Mouse (Mus musculus) embryonic facial prominence, embryonic 13.5 days (tissue): ENCODE measurements around the gene Ccnk. TPM values are rescaled to one million over a fixed set of nuclear protein-coding genes. Genes with fewer than 3 reads are reported as not detected.

Experiments
- ATAC-seq: fragments of 200-750 bp; cut with Nextera tagmentation; 2 replicates; pipeline ENCODE4 v1.8.0; 2017; ENCODE audit warnings: low read depth; ENCODE audit not compliant: insufficient number of reproducible peaks, insufficient read depth, low FRiP score, low TSS enrichment
- H3K27ac ChIP-seq: fragments of 300-500 bp; sonication (generic); 2 replicates; pipeline ENCODE4 v1.5.1; 2015; ENCODE audit warnings: moderate library complexity, mild to moderate bottlenecking, inconsistent platforms
- H3K27me3 ChIP-seq: fragments of 300-500 bp; sonication (generic); 2 replicates; pipeline ENCODE4 v1.6.1; 2015; ENCODE audit warnings: mild to moderate bottlenecking, inconsistent platforms
- H3K36me3 ChIP-seq: fragments of 300-500 bp; sonication (generic); 2 replicates; pipeline ENCODE4 v1.6.1; 2015; ENCODE audit warnings: mild to moderate bottlenecking, inconsistent platforms
- H3K4me1 ChIP-seq: fragments of 300-500 bp; sonication (generic); 2 replicates; pipeline ENCODE4 v1.6.1; 2015; ENCODE audit warnings: inconsistent platforms
- H3K4me2 ChIP-seq: fragments of 300-500 bp; sonication (generic); 2 replicates; pipeline ENCODE4 v1.6.1; 2015; ENCODE audit warnings: moderate library complexity, mild to moderate bottlenecking, inconsistent platforms
- H3K4me3 ChIP-seq: fragments of 300-500 bp; sonication (generic); 2 replicates; pipeline ENCODE4 v1.5.1; 2015; ENCODE audit warnings: mild to moderate bottlenecking, inconsistent platforms
- H3K9ac ChIP-seq: fragments of 300-500 bp; sonication (generic); 2 replicates; pipeline ENCODE4 v1.6.1; 2015; ENCODE audit warnings: mild to moderate bottlenecking, inconsistent platforms
- H3K9me3 ChIP-seq: fragments of 300-500 bp; sonication (generic); 2 replicates; pipeline ENCODE4 v1.6.1; 2016; ENCODE audit warnings: inconsistent platforms
- WGBS: fragments of 180-500 bp; shearing (Covaris S2); methylation state at CpG from one replicate; pipeline ENCODE4 v1.1.7; 2015; ENCODE audit warnings: mixed read lengths; 5-methylcytosine and 5-hydroxymethylcytosine counted together
- polyA plus RNA-seq: library from polyadenylated mRNA; unstranded; fragments of >200 nt; fragmentation: Nextera tagmentation; extraction: Ambion mirVana; gene quantifications from 2 replicates; pipeline ENCODE4 v1.2.1, GENCODE M21; 2015

Gene Ccnk
- polyA plus RNA-seq, 1 experiment from 2014 or later: 4.4 TPM

DNA sequence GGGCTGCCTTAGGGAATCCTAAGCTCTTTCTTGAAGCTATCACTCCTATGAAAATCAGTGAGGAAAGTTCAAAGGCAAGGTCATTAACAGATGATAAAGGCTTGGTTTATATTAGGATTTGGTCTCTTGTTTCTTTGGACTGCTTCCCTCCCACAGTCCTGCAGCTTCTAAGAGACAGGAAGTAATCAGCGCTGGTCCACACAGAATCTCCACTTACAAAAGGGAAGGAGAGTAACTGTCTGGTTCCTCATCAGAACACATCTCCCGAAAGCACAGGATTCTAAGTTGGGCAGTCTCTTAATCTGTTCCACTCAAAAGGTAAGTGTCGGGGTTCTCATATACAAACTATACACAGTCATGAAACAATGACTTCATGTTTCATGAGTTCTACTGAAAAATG lies 10.5 kb upstream of the Ccnk start:
- H3K4me1 ChIP-seq: peaks cover 8% of the 10 kb centered on the region
- ATAC-seq: no peak
- H3K4me2 ChIP-seq: no peak overlapping the region
- no peak overlapping the region for H3K4me3 ChIP-seq
- 74% methylated on average over 3 of the region's 3 CpGs for WGBS
- no peak overlapping the region for H3K9ac ChIP-seq
- H3K27ac ChIP-seq: no peak overlapping the region
- H3K9me3 ChIP-seq: no peaks in the 10 kb centered on the region
- no peaks in the 10 kb centered on the region for H3K27me3 ChIP-seq
- peaks cover 6% of the 10 kb centered on the region; the same call in 1 of the 2 replicates for H3K36me3 ChIP-seq

DNA sequence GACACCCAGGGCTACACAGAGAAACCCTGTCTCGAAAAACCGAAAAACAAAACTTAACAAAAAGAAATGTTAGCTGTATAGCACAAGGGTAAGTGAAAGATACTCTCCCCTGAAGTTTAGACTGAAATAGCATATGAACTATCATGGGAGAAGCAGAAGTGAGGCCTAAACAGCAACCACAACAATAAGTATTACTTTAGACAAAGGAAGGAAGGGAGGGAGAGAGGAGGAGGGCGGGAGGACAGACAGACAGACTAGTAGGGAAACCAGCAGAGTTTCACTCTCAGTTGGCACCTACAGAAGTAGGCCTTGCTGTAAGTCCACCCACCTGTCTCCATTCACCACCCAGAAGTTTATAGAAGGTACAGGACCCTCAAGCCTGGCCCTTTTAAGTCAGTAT lies 8.9 kb upstream of the Ccnk start:
- Histone ChIP-seq H3K4me3 (no peak overlapping the region), H3K9me3 (no peaks in the 10 kb centered on the region), H3K4me1 (peaks cover 8% of the 10 kb centered on the region), H3K27ac (no peak overlapping the region), H3K36me3 (no peaks in the 10 kb centered on the region), H3K27me3 (no peaks in the 10 kb centered on the region), H3K4me2 (no peak overlapping the region), H3K9ac (no peak overlapping the region)
- ATAC-seq: no peak
- WGBS: 93% methylated on average over 3 of the region's 3 CpGs

DNA sequence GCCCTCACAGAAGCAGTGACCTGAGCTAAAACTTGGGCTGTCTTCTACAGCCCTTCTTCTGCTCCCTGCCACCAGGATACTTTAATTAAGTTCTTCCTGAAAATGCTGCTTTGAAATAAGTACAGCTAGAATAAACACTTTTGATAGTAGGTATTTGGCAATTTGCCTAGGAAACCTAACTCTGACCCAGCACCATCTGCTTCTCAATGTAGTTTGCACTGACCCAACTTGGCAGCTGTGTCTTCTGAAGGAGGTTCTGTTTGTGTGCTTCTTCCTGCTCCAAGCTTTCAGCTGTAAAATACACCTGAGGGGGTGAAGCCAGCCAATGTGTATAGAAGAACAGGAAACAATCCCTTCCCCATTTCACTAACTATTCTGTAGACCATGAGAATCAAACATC lies 8.0 kb upstream of the Ccnk start:
- no peaks in the 10 kb centered on the region for H3K9me3 ChIP-seq
- no peak overlapping the region; the same call in 1 of the 2 replicates for H3K27ac ChIP-seq
- H3K9ac ChIP-seq: no peak overlapping the region

DNA sequence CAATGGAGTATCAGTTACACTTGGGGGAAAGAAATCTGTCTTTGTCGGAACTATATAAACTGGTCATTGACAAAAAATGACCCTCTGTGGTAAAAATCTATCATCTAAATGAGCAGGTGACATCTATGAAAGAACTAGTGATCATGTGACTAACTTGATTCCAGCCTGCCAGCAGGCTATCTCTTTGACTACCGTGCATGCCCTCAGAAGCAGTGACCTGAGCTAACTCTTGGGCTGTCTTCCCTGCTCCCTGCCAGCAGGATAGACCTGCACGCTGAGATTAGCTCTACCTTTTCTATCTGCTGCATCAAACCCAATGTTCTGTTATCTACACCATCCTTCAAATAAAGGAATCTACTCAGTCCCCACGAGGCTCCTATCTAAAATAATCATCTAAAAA lies 6.7 kb upstream of the Ccnk start:
- H3K4me1 ChIP-seq: peaks cover 23% of the 10 kb centered on the region
- 60% methylated on average over 4 of the region's 4 CpGs for WGBS
- no peak for ATAC-seq
- no peak overlapping the region for H3K9ac ChIP-seq
- no peaks in the 10 kb centered on the region for H3K36me3 ChIP-seq
- no peak overlapping the region for H3K4me3 ChIP-seq
- no peak overlapping the region for H3K4me2 ChIP-seq
- no peaks in the 10 kb centered on the region for H3K9me3 ChIP-seq
- H3K27ac ChIP-seq: no peak overlapping the region
- no peaks in the 10 kb centered on the region for H3K27me3 ChIP-seq

More for the DNA sequence above, 8.0 kb upstream of the Ccnk start:
- Histone ChIP-seq H3K4me1 (peaks cover 11% of the 10 kb centered on the region), H3K4me2 (no peak overlapping the region), H3K36me3 (no peaks in the 10 kb centered on the region), H3K4me3 (no peak overlapping the region), H3K27me3 (no peaks in the 10 kb centered on the region)
- no peak for ATAC-seq

DNA sequence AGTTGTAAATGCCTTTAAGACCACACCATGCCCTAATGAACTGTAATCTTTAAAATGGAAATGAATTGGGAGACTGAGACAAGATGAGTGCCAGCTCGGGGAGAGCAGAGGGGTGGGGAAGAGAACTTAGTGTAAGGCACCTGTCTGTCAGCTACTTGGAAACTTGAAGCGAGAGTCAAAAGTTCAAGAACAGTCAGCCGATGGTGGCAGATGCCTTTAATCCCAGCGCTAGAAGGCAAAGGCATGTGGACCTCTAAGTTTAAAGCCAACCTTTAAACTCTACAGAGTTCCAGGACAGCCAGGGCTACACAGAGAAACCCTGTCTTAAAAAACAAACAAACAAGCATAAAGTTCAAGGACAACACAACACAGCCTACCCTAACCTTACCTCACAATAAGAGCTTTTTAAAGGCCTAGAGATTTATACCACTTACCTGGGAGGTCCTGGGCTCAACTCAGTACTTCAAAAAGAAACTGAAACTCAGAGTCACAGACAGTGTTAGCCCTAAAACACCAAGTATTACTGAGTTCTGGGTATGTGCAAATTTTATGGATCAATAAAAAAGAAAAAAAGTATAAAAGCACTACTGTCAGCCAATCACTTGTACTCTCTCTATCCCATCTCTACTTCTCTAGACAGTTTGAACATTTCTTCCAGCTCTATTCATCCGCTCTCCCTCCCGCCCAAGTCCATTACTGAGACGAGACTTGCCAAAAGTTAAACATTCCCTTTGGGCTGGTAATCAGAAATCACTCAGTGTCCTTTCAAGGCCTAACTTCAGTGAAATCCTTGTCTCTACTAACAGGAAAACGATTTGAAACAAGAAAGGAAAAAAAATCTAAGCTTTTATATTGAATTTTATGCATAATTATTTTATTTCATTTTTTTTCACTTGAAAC lies 4.5 kb upstream of the Ccnk start:
- Histone ChIP-seq H3K27me3 (no peaks in the 10 kb centered on the region), H3K9ac (no peak overlapping the region), H3K4me2 (no peak overlapping the region), H3K9me3 (no peaks in the 10 kb centered on the region), H3K27ac (no peak overlapping the region), H3K4me3 (no peak overlapping the region), H3K4me1 (peaks cover 25% of the 10 kb centered on the region), H3K36me3 (no peaks in the 10 kb centered on the region)
- 64% methylated on average over 8 of the region's 8 CpGs for WGBS
- no peak for ATAC-seq

DNA sequence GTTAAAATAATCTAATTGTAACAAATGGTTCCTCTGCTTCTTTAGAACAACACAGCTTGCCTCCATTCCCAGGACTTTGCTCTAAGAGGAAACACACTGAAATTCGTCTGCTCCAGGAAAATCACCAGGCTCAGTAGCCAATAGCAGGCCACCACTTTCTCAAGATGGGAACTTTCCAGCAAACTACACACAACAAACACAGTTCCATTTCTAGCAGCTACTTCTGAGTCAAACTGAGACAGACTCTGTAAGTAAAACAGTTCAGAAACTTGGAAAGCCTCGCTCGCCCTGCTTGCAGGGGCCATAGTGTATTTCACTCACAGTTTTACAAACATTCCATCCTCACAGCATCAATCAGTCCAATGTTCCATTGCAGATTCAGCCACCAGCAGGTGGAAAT lies 3.0 kb upstream of the Ccnk start:
- WGBS: 72% methylated on average over 3 of the region's 3 CpGs
- no peak overlapping the region for H3K4me2 ChIP-seq
- peaks cover 32% of the 10 kb centered on the region for H3K4me1 ChIP-seq
- no peak overlapping the region for H3K27ac ChIP-seq
- H3K27me3 ChIP-seq: no peaks in the 10 kb centered on the region
- no peaks in the 10 kb centered on the region for H3K9me3 ChIP-seq
- no peak overlapping the region for H3K4me3 ChIP-seq
- ATAC-seq: no peak
- no peaks in the 10 kb centered on the region for H3K36me3 ChIP-seq
- H3K9ac ChIP-seq: no peak overlapping the region

DNA sequence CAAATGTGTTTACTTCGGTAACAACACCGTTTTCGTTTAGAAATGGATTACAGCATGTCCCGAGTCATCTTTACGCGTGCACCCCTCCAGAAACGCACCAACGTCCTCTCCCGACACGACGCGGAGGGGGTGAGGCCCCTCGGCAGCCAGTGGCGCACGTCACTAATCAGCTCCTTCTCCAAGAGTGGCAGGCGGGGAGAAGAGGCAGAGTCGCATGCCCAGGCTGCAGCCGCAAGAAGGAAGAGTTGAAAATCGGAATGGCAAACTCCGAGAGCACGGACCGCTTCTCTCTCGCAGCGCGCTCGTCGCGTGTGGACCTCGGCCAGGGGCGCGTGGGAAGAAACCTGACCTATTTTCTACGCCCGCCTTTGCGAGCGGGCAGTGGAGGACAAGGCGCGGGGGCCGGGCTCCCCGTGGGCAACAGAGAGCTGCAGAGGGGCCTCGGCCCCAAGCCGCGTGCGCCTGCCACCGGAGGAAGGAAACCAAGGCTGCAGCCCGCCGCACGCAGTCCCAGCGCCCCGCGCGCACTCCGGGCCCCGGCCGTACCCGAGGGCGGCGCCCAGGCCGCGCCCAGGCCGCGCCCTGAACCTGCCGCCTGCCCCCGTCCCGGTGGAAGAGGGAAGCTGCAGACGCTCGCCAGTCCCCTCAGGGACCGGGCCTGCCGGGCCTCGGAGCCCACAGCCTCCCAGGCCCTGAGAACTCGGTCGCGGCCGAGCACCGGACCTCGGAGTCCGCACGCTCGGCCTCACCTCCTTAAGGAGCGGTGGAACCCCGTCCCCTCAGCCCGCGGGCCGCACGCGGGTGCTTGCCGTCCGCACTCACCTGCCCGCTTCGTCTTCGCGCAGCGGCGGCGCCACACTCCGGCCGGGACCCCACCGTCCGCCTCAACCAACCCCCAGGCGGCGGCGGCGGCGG lies 791 bp upstream of the Ccnk start:
- H3K9ac ChIP-seq: peak overlapping the region; percentile 97
- peaks cover 14% of the 10 kb centered on the region for H3K36me3 ChIP-seq
- H3K4me3 ChIP-seq: peak overlapping the region; percentile 100
- no peaks in the 10 kb centered on the region for H3K27me3 ChIP-seq
- no peaks in the 10 kb centered on the region for H3K9me3 ChIP-seq
- peak overlapping the region; percentile 80 for H3K4me2 ChIP-seq
- under 1% methylated on average over 81 of the region's 103 CpGs for WGBS
- peak overlapping the region; percentile 91 for H3K27ac ChIP-seq
- H3K4me1 ChIP-seq: peaks cover 27% of the 10 kb centered on the region
- peak; percentile 32 for ATAC-seq

DNA sequence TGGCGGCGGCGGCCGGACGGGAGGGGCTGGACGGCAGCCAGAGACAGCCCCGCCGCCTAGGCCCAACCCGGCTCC lies 296 bp upstream of the Ccnk start, which contains the start of gene Setd3:
Setd3 (minus strand) TSS at position 69 of the 75 bp plus-strand sequence.
- no CpG with 5 or more reads among the region's 9 CpGs for WGBS

DNA sequence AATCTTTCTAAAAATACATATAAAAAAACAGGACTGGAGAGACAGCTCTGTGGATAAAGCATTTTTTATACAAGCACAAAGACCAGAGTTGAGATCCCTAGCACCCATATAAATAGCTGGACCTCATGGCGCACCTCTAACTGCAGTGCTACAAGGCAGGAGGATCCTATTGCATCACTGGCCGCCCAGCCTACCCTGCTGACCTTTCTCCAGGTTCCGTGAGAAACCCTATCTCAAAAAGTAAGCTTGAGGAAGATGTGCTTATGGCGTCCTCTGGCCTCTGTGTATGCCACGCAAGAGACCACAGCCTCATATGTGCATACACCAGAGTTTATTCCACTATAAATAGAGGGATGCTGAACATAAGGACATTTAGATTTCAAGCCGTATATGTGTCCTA lies 2.3 kb downstream of the Ccnk start:
- no peaks in the 10 kb centered on the region for H3K9me3 ChIP-seq
- peaks cover 35% of the 10 kb centered on the region for H3K36me3 ChIP-seq
- no peaks in the 10 kb centered on the region for H3K27me3 ChIP-seq
- H3K4me1 ChIP-seq: peaks cover 21% of the 10 kb centered on the region
- no peak overlapping the region for H3K4me3 ChIP-seq
- H3K9ac ChIP-seq: no peak overlapping the region
- H3K27ac ChIP-seq: no peak overlapping the region
- no peak for ATAC-seq
- H3K4me2 ChIP-seq: no peak overlapping the region
- WGBS: 92% methylated on average over 6 of the region's 6 CpGs

More for the DNA sequence above, 296 bp upstream of the Ccnk start, which contains the start of gene Setd3:
- H3K4me2 ChIP-seq: peak within 1 kb of the TSS; percentile 81
- H3K36me3 ChIP-seq: peaks cover 18% of the 10 kb centered on the region
- peaks cover 27% of the 10 kb centered on the region for H3K4me1 ChIP-seq
- H3K4me3 ChIP-seq: peak within 1 kb of the TSS; percentile 100
- no peaks in the 10 kb centered on the region for H3K27me3 ChIP-seq
- no peak for ATAC-seq
- peak within 1 kb of the TSS; percentile 97 for H3K9ac ChIP-seq
- H3K27ac ChIP-seq: peak within 1 kb of the TSS; percentile 91
- H3K9me3 ChIP-seq: no peaks in the 10 kb centered on the region

DNA sequence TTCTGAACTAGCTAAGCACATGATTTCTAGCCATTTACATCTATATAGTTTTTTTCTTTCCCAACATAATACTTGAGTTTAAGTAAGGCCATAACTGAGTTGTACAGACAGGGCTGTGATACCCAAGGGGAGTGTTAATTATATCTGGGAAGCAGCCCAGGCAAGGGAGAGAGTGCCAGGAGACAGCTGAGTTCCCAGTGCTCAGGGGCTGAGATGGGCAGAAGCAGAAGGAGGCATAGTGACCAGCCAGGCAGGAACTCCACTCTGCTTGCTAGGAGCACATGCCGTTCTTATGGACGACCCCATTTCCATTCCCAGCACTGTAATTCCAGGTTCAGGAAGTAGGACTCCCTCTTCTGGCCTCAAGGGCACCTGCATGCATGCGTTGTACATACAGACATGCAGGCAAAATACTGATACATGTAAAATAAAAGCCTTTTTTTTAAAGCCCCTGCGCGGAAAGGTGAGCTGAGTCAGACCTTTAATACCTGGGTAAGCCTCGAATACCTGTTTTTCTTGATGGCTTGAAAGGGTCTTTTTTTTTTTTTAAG lies 8.2 kb downstream of the Ccnk start:
- WGBS: 94% methylated on average over 6 of the region's 6 CpGs
- H3K4me1 ChIP-seq: no peaks in the 10 kb centered on the region
- no peak overlapping the region for H3K9ac ChIP-seq
- H3K9me3 ChIP-seq: no peaks in the 10 kb centered on the region
- no peak overlapping the region for H3K27ac ChIP-seq
- ATAC-seq: no peak
- H3K4me2 ChIP-seq: no peak overlapping the region
- no peaks in the 10 kb centered on the region for H3K27me3 ChIP-seq
- peaks cover 84% of the 10 kb centered on the region for H3K36me3 ChIP-seq
- H3K4me3 ChIP-seq: no peak overlapping the region

DNA sequence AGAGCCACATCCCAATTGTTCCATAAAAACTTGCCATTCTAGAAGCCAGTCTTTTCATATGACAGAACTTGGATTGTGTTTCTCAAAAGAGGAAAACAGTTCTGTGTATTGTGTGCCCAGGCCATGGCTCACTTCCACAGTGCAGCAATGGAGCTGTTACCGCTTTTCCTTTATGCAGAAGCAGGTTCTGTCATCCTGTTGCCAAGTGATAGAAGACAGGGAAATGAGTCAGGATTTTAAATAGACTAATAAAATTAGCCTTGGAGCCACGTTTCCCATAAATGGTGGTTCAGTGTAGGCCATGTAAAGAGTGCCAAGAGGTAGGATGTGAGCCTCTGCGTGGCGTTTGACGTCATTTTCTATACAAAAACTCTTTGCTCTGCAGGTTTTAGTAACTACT lies 14.5 kb downstream of the Ccnk start:
- WGBS: 92% methylated on average over 5 of the region's 5 CpGs
- no peak overlapping the region for H3K9ac ChIP-seq
- H3K27me3 ChIP-seq: no peaks in the 10 kb centered on the region
- ATAC-seq: no peak
- peaks cover 97% of the 10 kb centered on the region for H3K36me3 ChIP-seq
- no peak overlapping the region for H3K4me2 ChIP-seq
- H3K4me3 ChIP-seq: no peak overlapping the region
- H3K4me1 ChIP-seq: no peaks in the 10 kb centered on the region
- no peaks in the 10 kb centered on the region for H3K9me3 ChIP-seq
- no peak overlapping the region for H3K27ac ChIP-seq

DNA sequence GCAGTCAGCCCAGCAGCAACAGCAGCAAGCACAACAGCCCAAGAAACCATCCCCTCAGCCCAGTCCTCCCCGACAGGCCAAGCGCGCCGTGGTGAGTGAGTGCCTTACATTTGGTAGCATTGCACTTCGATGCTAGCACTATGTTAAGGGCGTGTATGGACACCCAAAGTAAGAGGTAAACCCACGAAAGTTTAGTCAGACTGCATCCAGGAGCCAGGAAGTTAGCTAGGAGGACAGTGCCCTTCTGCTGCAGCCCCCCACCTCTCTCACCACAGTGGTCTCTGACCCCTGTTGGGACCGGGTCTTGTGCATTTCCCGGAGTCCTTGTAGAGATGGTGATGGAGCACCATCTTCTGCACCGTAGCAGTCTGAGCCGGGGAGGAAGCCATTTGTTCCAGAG lies 16.4 kb downstream of the Ccnk start:
- 96% methylated on average over 11 of the region's 11 CpGs for WGBS
- H3K36me3 ChIP-seq: peaks cover 97% of the 10 kb centered on the region
- no peak overlapping the region for H3K27ac ChIP-seq
- no peak overlapping the region for H3K4me3 ChIP-seq
- no peak for ATAC-seq
- H3K4me2 ChIP-seq: no peak overlapping the region
- no peaks in the 10 kb centered on the region for H3K27me3 ChIP-seq
- no peak overlapping the region for H3K9ac ChIP-seq
- no peaks in the 10 kb centered on the region for H3K4me1 ChIP-seq
- no peaks in the 10 kb centered on the region for H3K9me3 ChIP-seq
